Mouse (Mus musculus): ENCODE measurements at regions not wholly inside any gene's neighbourhood (a gene's known extent, or its start where the extent isn't known, plus 50 kb on each side); places are given as distances from the start of the nearest gene placed in this dataset.

DNA sequence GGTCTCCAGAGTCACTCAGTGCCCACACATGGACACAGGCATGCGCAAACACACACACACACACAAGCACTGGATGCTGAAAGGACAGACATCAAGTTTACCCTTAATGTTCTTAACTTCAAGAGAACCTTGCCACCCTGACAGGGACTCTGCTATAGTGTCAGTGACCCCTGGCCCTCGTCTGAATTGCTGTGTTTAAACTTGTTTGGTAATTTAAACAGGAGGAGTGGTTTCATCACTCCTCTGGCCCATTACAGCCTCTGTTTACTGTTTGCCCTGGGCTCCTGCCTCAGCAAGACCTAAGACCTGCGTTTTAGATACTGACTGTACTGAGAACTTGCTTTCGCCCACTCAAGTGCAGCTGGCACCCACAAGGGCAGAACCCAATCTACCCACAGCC lies 139.4 kb downstream of the Sox4 start:
- no peaks in the 10 kb centered on the region for H3K4me1 ChIP-seq (ENCODE audit: control insufficient read depth in 1 of 2, insufficient read depth in 2 of 2, low read length in 2 of 2)
- no peaks in the 10 kb centered on the region for H3K79me2 ChIP-seq (ENCODE audit: control insufficient read depth, insufficient read depth, low read length, poor library complexity)
- no peaks in the 10 kb centered on the region for H3K9me3 ChIP-seq (replicated peaks; ENCODE audit: insufficient read depth, low read length)
- no peak for DNase-seq (ENCODE audit: low read depth, low spot score)
- no peak for TF ChIP-seq GATA1 (IDR thresholded peaks at IDR 0.05; ENCODE audit: low read depth, low read length)
- no peak for TF ChIP-seq ELF1 (IDR thresholded peaks at IDR 0.05; ENCODE audit: low read depth, low read length)
- no peak for TF ChIP-seq CHD2 (IDR thresholded peaks at IDR 0.05; ENCODE audit: low read length)
- no peak for TF ChIP-seq RAD21 (IDR thresholded peaks at IDR 0.05; ENCODE audit: low read depth, low read length)
- TF ChIP-seq CHD1 (IDR thresholded peaks at IDR 0.05; ENCODE audit: low read depth, low read length), result no peak
- no peak for TF ChIP-seq MXI1 (IDR thresholded peaks at IDR 0.05; ENCODE audit: low read depth, low read length)
- no peaks in the 10 kb centered on the region for H3K36me3 ChIP-seq (ENCODE audit: control insufficient read depth in 1 of 2, insufficient read depth in 2 of 2, low read length in 2 of 2)
- H3K27me3 ChIP-seq (ENCODE audit: control insufficient read depth in 1 of 2, insufficient read depth in 2 of 2, low read length in 2 of 2), result no peaks in the 10 kb centered on the region
- H3K4me3 ChIP-seq (ENCODE audit: control insufficient read depth in 1 of 2, insufficient read depth in 1 of 2, low read depth in 2 of 2, low read length in 2 of 2), result no peak overlapping the region
- H3K27ac ChIP-seq (ENCODE audit: control insufficient read depth, low read depth, low read length), result no peak overlapping the region
- H3K9ac ChIP-seq (ENCODE audit: control insufficient read depth, low read depth, low read length, poor library complexity, severe bottlenecking), result no peak overlapping the region

DNA sequence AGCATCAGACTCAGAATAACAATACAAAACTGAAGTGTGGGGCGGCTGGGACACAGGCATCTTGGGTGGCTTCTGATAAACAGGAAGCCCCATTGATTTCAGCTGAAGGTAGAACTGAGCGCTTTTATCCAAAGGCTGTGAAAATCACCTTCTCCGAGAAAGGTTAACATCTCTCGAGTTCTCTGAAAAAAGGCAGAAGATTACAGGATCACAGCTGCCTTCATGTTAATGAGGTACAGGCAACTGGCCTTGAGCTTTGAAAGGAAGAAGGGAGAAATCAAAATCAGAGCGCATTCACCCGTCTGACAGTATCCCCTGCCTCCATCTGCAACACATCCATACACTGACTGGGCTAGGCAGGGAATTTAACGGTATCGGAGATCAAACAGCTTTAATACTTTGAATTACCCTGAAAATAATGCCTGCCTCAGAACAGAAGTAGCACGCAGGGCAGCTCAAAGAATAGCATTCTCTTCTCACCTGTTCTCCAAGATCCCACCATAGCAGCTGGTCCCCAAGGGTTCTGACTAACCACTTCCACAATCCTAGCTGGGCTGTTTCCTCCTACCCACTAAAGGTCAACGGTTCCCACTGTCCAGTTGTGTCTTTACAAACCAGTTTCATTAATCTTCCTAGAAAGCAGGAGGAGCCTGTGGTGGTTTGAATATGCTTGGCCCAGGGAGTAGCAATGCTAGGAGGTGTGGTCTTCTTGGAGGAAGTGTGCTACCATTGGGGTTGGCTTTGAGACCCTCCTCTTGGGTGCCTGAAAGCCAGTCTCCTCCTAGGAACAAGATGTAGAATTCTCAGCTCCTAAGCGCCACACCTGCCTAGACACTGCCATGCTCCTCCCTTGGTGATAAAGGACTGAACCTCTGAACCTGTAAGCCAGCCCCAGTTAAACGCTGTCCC lies 141.6 kb downstream of the Sox4 start:
- no peaks in the 10 kb centered on the region for H3K79me2 ChIP-seq (ENCODE audit: control insufficient read depth, insufficient read depth, low read length, poor library complexity)
- no peaks in the 10 kb centered on the region for H3K9me3 ChIP-seq (replicated peaks; ENCODE audit: insufficient read depth, low read length)
- TF ChIP-seq USF2 (IDR thresholded peaks at IDR 0.05; ENCODE audit: borderline replicate concordance in 1 of 2, insufficient read depth in 1 of 2, low read depth in 1 of 2, low read length in 2 of 2), result no peak
- TF ChIP-seq NELFE (IDR thresholded peaks at IDR 0.05; ENCODE audit: low read depth, low read length), result no peak
- TF ChIP-seq ZNF384 (IDR thresholded peaks at IDR 0.05; ENCODE audit: low read depth, low read length), result no peak
- TF ChIP-seq POLR2AphosphoS5 (IDR thresholded peaks at IDR 0.05; ENCODE audit: borderline replicate concordance, low read depth, low read length), result no peak
- TF ChIP-seq MXI1 (IDR thresholded peaks at IDR 0.05; ENCODE audit: low read depth, low read length), result no peak
- no peak for TF ChIP-seq UBTF (IDR thresholded peaks at IDR 0.05; ENCODE audit: borderline replicate concordance, insufficient read depth, low read depth, low read length)
- TF ChIP-seq MAX (IDR thresholded peaks at IDR 0.05; ENCODE audit: low read length), result no peak
- no peak for TF ChIP-seq SMC3 (IDR thresholded peaks at IDR 0.05; ENCODE audit: low read depth, low read length)
- TF ChIP-seq BHLHE40 (IDR thresholded peaks at IDR 0.05; ENCODE audit: borderline replicate concordance, low read depth, low read length), result no peak
- TF ChIP-seq ZC3H11A (IDR thresholded peaks at IDR 0.05; ENCODE audit: low read depth, low read length), result no peak
- H3K27ac ChIP-seq (ENCODE audit: control insufficient read depth, low read depth, low read length), result no peak overlapping the region
- no peaks in the 10 kb centered on the region for H3K27me3 ChIP-seq (ENCODE audit: control insufficient read depth in 1 of 2, insufficient read depth in 2 of 2, low read length in 2 of 2)
- H3K9ac ChIP-seq (ENCODE audit: control insufficient read depth, low read depth, low read length, poor library complexity, severe bottlenecking), result no peak overlapping the region
- H3K4me3 ChIP-seq (ENCODE audit: control insufficient read depth in 1 of 2, insufficient read depth in 1 of 2, low read depth in 2 of 2, low read length in 2 of 2), result no peak overlapping the region
- DNase-seq (ENCODE audit: low read depth, low spot score), result no peak
- H3K36me3 ChIP-seq (ENCODE audit: control insufficient read depth in 1 of 2, insufficient read depth in 2 of 2, low read length in 2 of 2), result no peaks in the 10 kb centered on the region
- H3K4me1 ChIP-seq (ENCODE audit: control insufficient read depth in 1 of 2, insufficient read depth in 2 of 2, low read length in 2 of 2), result no peaks in the 10 kb centered on the region

Data from MEL (cell line).